Mouse (Mus musculus): Measurements from ENCODE around the gene Abhd17c. TPM values are rescaled to one million over a fixed set of nuclear protein-coding genes. Genes with fewer than 3 reads are reported as not detected.

Gene Abhd17c
- total and polyA plus RNA-seq, 3 experiments = 29.5 to 34.8 (median 32.7) TPM

GRCm38 (mm10) chr7:84115385-84115784 is 36.3 kb downstream of the Abhd17c start:
- Histone ChIP-seq H3K4me1 (ENCODE audit: control insufficient read depth, insufficient read depth, low read length) (peaks cover 16% of the 10 kb centered on the region), H3K79me2 (replicated peaks; ENCODE audit: control insufficient read depth, insufficient read depth, low read length) (no peaks in the 10 kb centered on the region; the same call in 1 of the 2 replicates), H3K9ac (ENCODE audit: low read depth, low read length) (no peak overlapping the region), H3K4me3 (no peak overlapping the region), H3K27ac (no peak overlapping the region), H3K36me3 (ENCODE audit: control insufficient read depth, insufficient read depth, low read length) (peaks cover 2% of the 10 kb centered on the region), H3K27me3 (ENCODE audit: control insufficient read depth, insufficient read depth, low read length) (no peaks in the 10 kb centered on the region)
- intact Hi-C loops (cut with DNase I) = loop anchor here (5.0 kb wide), 1 partner anchor 37 kb away; the partner anchor contains the start of gene Abhd17c
- no peak for DNase-seq
- TF ChIP-seq EP300 (IDR thresholded peaks at IDR 0.05; ENCODE audit: insufficient read depth, low read depth, low read length) = no peak
- TF ChIP-seq CTCF (IDR thresholded peaks at IDR 0.05) = peak; percentile 36
- TF ChIP-seq POLR2A (IDR thresholded peaks at IDR 0.05; ENCODE audit: insufficient read depth, low read depth, low read length) = no peak
- 44% methylated on average over 2 of the region's 2 CpGs for WGBS

- Histone ChIP-seq H3K27ac (no peak overlapping the region), H3K9ac (ENCODE audit: low read depth, low read length) (no peak overlapping the region), H3K79me2 (replicated peaks; ENCODE audit: control insufficient read depth, insufficient read depth, low read length) (no peaks in the 10 kb centered on the region), H3K4me1 (ENCODE audit: control insufficient read depth, insufficient read depth, low read length) (peaks cover 15% of the 10 kb centered on the region), H3K4me3 (no peak overlapping the region), H3K36me3 (ENCODE audit: control insufficient read depth, insufficient read depth, low read length) (peaks cover 2% of the 10 kb centered on the region), H3K27me3 (ENCODE audit: control insufficient read depth, insufficient read depth, low read length) (no peaks in the 10 kb centered on the region)
- 87% methylated on average over 3 of the region's 3 CpGs for WGBS
- intact Hi-C loops (cut with DNase I) = loop anchor here (5.0 kb wide), 1 partner anchor 38 kb away; the partner anchor contains the start of gene Abhd17c
- TF ChIP-seq CTCF (IDR thresholded peaks at IDR 0.05) = no peak
- no peak for TF ChIP-seq EP300 (IDR thresholded peaks at IDR 0.05; ENCODE audit: insufficient read depth, low read depth, low read length)
- TF ChIP-seq POLR2A (IDR thresholded peaks at IDR 0.05; ENCODE audit: insufficient read depth, low read depth, low read length) = no peak
- no peak for DNase-seq
Measured at GRCm38 (mm10) chr7:84114775-84115174, 36.9 kb downstream of the Abhd17c start.

GRCm38 (mm10) chr7:84113035-84113390 is 38.7 kb downstream of the Abhd17c start:
- WGBS = 60% methylated on average over 8 of the region's 8 CpGs
- TF ChIP-seq CTCF (IDR thresholded peaks at IDR 0.05) (no peak), POLR2A (IDR thresholded peaks at IDR 0.05; ENCODE audit: insufficient read depth, low read depth, low read length) (no peak), EP300 (IDR thresholded peaks at IDR 0.05; ENCODE audit: insufficient read depth, low read depth, low read length) (no peak)
- Histone ChIP-seq H3K36me3 (ENCODE audit: control insufficient read depth, insufficient read depth, low read length) (peaks cover 2% of the 10 kb centered on the region), H3K27ac (no peak overlapping the region), H3K4me1 (ENCODE audit: control insufficient read depth, insufficient read depth, low read length) (peaks cover 10% of the 10 kb centered on the region), H3K79me2 (replicated peaks; ENCODE audit: control insufficient read depth, insufficient read depth, low read length) (0 out of 2 replicates have a peak, but pooled peaks cover 1% of the 10 kb centered on the region), H3K4me3 (no peak overlapping the region), H3K27me3 (ENCODE audit: control insufficient read depth, insufficient read depth, low read length) (no peaks in the 10 kb centered on the region), H3K9ac (ENCODE audit: low read depth, low read length) (no peak overlapping the region)
- DNase-seq = no peak
- intact Hi-C loops (cut with DNase I) = no loop called here

GRCm38 (mm10) chr7:84112351-84113034 is 39.2 kb downstream of the Abhd17c start:
- 66% methylated on average over 6 of the region's 6 CpGs for WGBS
- Histone ChIP-seq H3K4me1 (ENCODE audit: control insufficient read depth, insufficient read depth, low read length) (peaks cover 6% of the 10 kb centered on the region), H3K27ac (no peak overlapping the region), H3K36me3 (ENCODE audit: control insufficient read depth, insufficient read depth, low read length) (peaks cover 2% of the 10 kb centered on the region), H3K79me2 (replicated peaks; ENCODE audit: control insufficient read depth, insufficient read depth, low read length) (0 out of 2 replicates have a peak, but pooled peaks cover 1% of the 10 kb centered on the region), H3K9ac (ENCODE audit: low read depth, low read length) (no peak overlapping the region), H3K27me3 (ENCODE audit: control insufficient read depth, insufficient read depth, low read length) (no peaks in the 10 kb centered on the region), H3K4me3 (no peak overlapping the region)
- intact Hi-C loops (cut with DNase I) = no loop called here
- DNase-seq = no peak
- TF ChIP-seq CTCF (IDR thresholded peaks at IDR 0.05) (no peak), POLR2A (IDR thresholded peaks at IDR 0.05; ENCODE audit: insufficient read depth, low read depth, low read length) (no peak), EP300 (IDR thresholded peaks at IDR 0.05; ENCODE audit: insufficient read depth, low read depth, low read length) (no peak)

GRCm38 (mm10) chr7:84111716-84112350 is 39.9 kb downstream of the Abhd17c start:
- 59% methylated on average over 10 of the region's 10 CpGs for WGBS

GRCm38 (mm10) chr7:84106942-84107341 is 44.8 kb downstream of the Abhd17c start:
- H3K27ac ChIP-seq = no peak overlapping the region
- no peak for DNase-seq
- H3K9ac ChIP-seq (ENCODE audit: low read depth, low read length) = no peak overlapping the region
- intact Hi-C loops (cut with DNase I) = no loop called here
- no peak overlapping the region for H3K4me3 ChIP-seq
- H3K27me3 ChIP-seq (ENCODE audit: control insufficient read depth, insufficient read depth, low read length) = no peaks in the 10 kb centered on the region
- 0 out of 2 replicates have a peak, but pooled peaks cover 1% of the 10 kb centered on the region for H3K79me2 ChIP-seq (replicated peaks; ENCODE audit: control insufficient read depth, insufficient read depth, low read length)
- H3K36me3 ChIP-seq (ENCODE audit: control insufficient read depth, insufficient read depth, low read length) = no peaks in the 10 kb centered on the region
- H3K4me1 ChIP-seq (ENCODE audit: control insufficient read depth, insufficient read depth, low read length) = no peaks in the 10 kb centered on the region; the same call in 1 of the 2 replicates
- TF ChIP-seq EP300 (IDR thresholded peaks at IDR 0.05; ENCODE audit: insufficient read depth, low read depth, low read length) = no peak
- 98% methylated on average over 1 of the region's 1 CpGs for WGBS

More at GRCm38 (mm10) chr7:84111716-84112350, 39.9 kb downstream of the Abhd17c start:
- Histone ChIP-seq H3K4me3 (no peak overlapping the region), H3K9ac (ENCODE audit: low read depth, low read length) (no peak overlapping the region), H3K79me2 (replicated peaks; ENCODE audit: control insufficient read depth, insufficient read depth, low read length) (0 out of 2 replicates have a peak, but pooled peaks cover 1% of the 10 kb centered on the region), H3K27me3 (ENCODE audit: control insufficient read depth, insufficient read depth, low read length) (no peaks in the 10 kb centered on the region), H3K4me1 (ENCODE audit: control insufficient read depth, insufficient read depth, low read length) (peaks cover 4% of the 10 kb centered on the region; the same call in 1 of the 2 replicates), H3K36me3 (ENCODE audit: control insufficient read depth, insufficient read depth, low read length) (peaks cover 2% of the 10 kb centered on the region), H3K27ac (no peak overlapping the region)
- TF ChIP-seq CTCF (IDR thresholded peaks at IDR 0.05) (no peak), EP300 (IDR thresholded peaks at IDR 0.05; ENCODE audit: insufficient read depth, low read depth, low read length) (no peak), POLR2A (IDR thresholded peaks at IDR 0.05; ENCODE audit: insufficient read depth, low read depth, low read length) (no peak)
- DNase-seq = no peak
- intact Hi-C loops (cut with DNase I) = no loop called here
